Mouse (Mus musculus): ENCODE results near the gene Ptger4.

- TF ChIP-seq E2F4 (IDR thresholded peaks at IDR 0.05; ENCODE audit: borderline replicate concordance, low read depth, low read length) (no peak), TBP (IDR thresholded peaks at IDR 0.05; ENCODE audit: low read depth, low read length) (no peak), MAX (IDR thresholded peaks at IDR 0.05; ENCODE audit: low read length) (no peak), SMC3 (IDR thresholded peaks at IDR 0.05; ENCODE audit: low read depth, low read length) (no peak), POLR2A (IDR thresholded peaks at IDR 0.05; ENCODE audit: control insufficient read depth in 1 of 2, insufficient read depth in 1 of 2, low read depth in 1 of 2, low read length in 2 of 2, poor library complexity in 1 of 2) (no peak)
Measured at GRCm38 (mm10) chr15:5194931-5195330, 49.1 kb downstream of the Ptger4 start.
